Mouse (Mus musculus) spleen, postnatal 10 days (tissue): ENCODE data around the gene Fbxl7.
A peak's percentile ranks its signal among the peaks of the same experiment; 100 is the strongest.

Experiments used
- DNase-seq, 2 experiments: peaks; one replicate each; pipeline ENCODE4 v3.0.0; 2021 to 2022; ENCODE audit warnings: low spot score in 2 of 2

Fbxl7 gene

DNA sequence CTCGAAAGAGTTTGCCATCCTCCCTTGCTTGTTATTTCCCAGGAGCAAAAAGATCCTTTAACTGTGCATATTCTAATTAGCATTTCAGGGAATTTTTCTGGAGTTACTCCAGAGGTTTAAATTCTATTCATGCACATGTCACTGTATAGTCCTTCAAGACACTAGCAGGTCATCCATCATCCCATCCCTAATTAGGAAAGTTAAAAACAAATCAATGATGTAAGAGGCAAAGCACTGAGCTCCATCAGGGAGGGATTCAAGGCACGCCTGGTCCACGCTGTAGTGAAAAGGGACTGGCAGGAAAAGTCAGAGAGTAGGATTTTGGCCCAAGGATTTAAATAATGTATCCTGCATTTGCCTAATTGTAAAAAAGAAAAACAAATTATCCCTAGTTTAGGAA, 202.3 kb downstream of the Fbxl7 start:
- no peak for DNase-seq

DNA sequence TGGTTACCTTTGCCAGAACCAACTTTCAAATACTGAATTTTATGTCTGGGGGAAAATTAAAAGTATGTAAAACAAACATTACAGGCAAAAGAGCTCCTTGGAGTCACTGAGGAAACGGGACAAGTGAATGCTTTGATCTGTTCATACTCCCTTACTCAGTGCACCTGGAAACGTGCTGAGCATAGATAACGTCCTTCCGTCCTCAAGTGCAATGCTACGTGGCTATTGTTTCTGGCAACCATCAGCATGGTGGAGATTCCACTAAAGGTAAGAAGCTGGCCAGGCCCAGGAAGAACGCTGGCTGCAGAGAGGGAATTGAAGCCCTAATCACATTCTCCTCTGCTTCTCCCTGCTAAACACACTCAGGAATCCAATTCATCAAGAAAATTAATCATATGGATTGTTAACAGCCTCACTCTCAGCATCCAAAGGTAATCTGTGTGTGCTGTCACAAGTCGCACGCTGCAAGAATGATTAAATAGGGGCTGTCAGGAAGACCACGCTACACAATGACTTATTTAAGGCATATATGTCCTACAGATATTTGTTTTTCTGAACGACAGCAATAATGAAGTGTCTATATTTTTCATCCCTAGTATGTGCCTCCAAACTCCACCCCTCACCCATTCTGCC, 206.8 kb downstream of the Fbxl7 start:
- DNase-seq: no peak

DNA sequence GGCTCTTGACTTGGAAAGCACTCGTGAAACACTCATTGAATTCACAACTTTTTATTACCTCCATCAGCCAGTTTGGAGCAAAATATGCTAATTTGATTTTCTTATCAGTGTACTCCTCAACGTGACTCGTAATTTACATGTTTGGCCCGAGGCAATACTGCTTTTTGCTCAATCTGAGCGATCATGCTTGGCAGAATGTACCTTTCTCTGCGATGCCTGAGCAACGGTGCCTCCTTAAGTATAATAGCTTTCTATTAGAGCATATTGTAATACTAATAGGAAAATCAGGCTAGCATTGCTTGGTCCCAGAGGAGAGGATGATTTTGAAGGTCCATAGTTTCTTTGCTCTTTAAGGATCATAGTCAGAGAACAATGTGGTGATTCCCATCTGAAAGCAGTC, 207.7 kb downstream of the Fbxl7 start:
- DNase-seq: no peak

DNA sequence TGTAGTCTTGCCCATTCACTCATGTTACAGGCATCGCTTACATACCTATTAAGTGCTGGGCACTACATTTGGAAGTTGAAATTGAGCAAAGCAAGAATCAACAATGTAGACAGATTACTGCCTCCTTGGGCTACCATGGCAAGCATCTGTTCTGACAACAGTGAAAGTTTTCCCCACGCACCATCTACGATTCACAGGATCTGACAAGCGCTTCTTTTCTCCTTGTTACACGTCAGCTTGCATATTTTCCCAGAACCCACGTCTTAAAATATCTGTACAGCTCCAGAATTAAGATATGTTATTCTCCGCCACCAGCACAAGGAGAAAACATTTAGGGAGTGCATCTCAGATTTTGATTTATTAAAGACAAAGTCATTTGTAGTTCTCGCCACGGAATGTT, 213.1 kb downstream of the Fbxl7 start:
- no peak for DNase-seq

DNA sequence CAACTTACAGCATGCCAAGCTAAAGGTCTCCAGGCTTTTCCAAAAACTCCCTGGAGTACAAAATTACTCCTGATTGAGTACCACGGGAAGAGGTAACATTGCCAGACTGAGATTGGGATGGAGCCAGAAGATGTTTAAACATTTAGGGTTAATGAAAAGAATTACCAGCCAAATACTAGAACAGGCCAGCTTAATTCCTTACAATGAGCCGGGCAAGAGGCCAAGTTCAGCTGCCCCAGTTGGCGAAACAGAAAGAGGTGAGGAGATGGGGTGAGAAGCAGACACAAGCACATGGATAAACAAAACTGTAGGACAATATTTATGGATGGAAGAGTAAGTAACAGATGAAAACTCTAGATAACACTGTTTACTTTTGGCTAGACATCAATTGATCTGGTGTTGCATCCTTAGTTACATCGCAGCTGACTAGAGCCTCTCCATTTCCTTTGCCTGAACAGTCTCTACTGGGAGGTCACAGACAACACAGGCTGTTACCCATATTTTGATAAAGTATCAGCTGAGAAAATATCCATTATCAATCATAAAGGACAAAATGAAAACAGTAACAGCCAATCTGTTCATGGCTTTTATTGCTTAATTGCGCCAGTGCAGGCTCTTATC, 222.0 kb downstream of the Fbxl7 start:
- no peak for DNase-seq

DNA sequence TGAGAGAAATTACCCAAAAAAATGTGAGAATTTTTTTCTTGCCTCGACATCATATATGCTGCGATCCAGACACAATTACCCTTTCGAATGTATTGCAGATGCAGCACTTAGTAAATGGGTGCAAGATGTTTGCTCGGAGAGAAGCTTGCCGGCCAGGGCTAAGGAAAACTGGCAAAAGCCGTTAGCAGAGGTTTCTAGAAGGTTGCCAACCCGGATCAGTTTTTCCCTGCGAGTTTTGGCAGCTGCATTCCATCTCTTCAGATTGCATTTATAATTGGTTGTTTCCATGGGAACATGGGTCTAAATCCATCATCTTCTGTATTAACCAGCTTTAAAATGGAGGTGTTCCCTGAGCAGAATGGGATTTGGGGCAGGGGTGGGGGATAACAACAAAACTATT, 240.4 kb downstream of the Fbxl7 start:
- no peak for DNase-seq

DNA sequence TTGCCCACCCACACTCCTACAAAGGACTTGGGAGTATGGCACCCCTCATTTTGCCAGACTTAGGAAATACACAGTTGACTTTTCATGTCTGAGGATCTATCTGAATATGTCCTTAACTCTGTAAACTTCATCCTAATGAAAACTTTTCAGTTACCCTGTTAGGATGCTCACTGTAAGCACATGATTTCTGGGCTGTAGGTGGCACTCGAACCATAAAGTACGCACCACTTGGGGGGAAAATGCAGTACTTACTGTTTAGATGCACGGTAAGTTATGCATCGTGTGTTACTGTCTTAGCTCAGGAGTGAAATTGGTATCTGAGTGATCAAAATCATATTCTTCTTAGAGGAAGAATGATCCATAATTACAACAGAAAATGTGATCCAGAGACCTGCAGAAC, 252.8 kb downstream of the Fbxl7 start:
- DNase-seq: no peak

DNA sequence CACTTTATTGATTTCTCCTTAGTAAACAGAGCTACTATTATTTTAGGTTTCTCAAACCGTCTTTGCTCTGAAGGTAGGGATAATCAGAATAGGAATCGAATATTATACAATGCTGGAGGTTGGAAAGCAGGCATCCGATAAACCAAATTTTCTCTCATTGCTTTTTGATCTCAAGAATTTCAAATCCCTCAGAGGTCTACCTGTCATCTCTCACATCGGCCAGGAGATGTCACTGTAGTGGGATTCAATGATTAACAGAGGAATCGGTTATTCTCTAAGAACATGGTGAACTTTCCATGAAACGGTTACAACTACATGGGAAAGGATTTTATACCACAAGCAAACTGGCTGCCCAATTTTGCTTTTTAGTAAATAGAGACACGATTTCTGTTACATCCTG, 255.7 kb downstream of the Fbxl7 start:
- no peak for DNase-seq

DNA sequence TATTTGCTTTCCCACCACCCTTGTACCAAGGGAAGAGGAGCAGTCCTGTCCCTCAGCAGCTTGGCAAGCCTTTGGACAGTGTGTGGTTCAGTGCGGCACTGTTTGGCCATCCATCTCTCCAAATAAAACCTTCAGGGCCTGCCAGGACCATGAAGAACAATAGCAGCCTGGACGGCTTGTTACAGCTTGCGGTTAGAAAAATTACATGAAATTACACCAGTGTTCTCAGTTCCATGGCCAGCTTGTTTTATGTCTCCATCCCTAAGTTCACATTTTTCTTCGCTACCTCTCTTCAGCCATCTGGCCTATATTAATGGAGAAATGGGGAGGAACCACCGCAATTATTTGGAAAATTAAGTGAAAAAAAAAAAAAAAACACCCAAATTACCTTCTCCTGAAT, 259.8 kb downstream of the Fbxl7 start:
- DNase-seq: no peak

DNA sequence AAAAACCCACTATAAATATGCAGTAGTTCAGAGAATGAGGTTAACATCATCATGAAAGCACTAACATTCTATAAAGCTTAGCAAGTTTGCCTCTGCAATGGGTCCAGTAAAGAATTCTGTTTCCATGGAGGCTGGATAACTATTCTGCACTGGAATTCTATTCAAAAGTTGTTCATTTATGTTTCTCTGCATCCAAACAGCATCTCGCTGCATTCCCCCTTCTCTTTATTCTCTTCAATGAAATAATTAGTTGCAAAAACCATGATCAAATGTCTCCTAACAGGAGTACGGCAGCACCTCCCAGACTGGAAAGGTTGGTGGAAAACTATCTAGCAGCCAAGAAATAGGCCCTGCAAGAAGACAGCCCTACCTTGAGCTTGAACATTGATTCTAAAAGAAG, 267.2 kb downstream of the Fbxl7 start:
- DNase-seq: no peak

DNA sequence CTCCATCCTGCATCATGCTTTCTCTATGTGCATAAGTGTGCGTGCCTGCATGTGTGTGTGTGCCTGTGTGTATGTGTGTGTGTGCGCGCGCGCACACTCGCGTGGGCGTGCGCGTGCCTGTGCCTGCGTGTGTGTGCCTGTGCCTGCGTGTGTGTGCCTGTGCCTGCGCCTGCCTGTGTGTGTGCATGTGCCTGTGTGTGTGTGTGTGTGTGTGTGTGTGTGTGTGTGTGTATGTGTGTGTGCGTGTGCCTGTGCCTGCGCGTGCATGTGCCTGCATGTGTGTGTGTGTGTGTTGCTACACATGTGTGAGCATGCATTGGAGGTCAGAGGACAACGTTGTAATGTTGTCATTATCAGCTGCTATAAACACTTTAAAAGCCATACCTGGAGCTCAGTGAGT, 272.1 kb downstream of the Fbxl7 start:
- DNase-seq: no peak

DNA sequence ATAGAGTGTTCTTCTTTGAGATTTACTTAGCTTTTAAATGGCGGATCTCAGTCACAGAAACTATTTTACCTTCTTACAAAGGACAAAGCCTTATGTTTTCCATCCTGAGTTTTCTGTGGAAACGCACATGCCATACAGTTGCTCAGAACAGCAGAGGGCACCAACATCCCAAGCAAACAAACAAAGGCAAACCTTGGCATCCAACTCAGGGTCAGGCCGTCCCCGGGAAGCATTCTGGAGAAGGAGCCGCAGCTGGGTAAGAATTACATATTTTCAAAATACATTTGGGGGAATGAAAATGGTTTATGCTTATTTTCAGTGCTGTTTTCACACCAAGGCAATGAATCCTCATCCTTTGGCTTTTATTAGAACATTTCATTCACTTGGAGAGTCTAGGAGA, 275.1 kb downstream of the Fbxl7 start:
- DNase-seq: peak in 1 of 2 experiments; percentile 15

DNA sequence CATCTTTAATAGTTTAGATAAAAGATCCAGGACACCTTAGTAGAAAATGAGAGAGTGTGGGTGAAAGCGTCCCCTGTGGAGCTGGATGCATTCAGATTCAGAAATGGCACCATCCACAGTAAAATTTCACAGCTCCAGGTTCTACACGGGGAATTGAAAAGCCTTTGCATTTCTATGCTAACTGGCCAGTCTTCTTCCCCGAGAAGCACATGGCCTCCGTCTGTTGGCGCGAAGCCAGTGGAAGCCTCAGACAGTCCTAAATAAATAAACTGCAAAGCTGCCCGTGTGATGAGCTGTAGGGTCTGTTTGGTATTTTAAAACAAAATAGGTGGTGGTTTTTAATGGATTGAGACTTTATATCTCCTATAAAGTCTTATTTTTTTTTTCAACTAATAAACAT, 276.2 kb downstream of the Fbxl7 start:
- DNase-seq: no peak

DNA sequence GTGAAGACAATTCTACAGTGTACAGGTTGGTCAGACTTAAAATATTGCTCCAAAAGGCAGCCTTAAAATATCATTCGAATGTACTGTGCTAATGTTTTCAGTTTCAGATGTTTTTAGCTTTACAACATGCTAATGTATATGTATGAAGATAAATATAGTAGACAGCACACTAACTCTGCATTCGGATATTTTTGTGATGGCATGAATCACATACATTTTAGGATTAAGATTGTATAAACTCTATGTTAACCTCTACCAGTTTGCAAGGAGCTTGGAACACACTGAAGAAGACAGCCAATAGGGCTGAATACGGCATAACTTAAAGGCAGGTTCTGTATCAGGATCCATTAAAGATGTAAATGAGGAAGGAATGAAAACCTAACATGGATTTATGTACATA, 299.1 kb downstream of the Fbxl7 start:
- no peak for DNase-seq

DNA sequence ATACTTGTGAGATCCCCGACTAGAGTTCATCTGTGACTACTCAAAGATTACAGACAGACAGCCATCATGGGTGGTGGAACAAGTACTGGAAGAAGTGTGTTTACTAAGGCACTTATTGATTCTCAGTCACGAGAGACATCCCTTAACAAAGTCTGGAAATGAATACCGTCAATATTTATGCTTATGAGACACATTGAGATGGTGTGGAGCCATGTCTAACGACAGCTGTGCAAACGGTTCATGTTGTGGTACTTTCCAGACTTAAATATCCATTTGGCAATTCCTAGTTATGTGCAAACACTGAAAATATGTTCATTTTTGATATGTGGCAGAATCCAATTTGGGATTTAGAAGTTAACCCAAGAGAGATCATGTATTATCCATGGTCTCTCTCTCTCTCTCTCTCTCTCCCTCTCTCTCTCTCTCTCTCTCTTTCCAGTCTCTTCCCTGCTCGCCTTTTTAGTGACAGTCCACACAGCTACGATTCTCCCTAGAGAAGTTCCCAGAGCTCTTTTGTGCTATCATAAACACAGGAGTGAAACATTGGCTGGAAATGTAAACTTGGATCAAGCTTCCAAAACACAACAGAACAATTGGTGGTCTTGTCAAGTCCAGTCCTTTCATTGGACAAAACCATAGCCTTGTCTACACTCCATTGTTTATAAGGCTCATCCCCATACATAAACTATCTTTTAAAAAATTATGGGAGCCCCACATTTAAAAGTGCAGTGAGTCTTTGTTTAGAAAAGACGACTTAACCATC, 315.3 kb downstream of the Fbxl7 start:
- DNase-seq: no peak

DNA sequence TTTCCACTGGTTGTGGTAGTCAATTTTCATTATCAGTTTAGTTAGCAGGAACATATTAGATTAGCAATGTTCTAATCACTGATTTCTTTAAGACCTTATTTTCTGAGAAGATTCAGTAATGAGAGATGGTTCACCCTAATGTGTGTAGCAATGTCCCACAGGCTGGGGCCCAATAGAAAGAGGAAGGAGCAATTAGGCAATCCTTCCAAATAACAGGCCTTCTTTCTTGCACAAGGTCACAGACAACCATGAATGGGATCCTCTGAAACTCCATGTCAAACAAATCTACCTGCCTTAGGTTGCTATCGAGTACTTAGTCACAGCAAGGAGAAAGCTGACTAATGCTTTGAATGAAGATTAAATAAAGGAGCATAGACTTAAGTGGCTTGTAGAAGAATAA, 316.9 kb downstream of the Fbxl7 start:
- no peak for DNase-seq

DNA sequence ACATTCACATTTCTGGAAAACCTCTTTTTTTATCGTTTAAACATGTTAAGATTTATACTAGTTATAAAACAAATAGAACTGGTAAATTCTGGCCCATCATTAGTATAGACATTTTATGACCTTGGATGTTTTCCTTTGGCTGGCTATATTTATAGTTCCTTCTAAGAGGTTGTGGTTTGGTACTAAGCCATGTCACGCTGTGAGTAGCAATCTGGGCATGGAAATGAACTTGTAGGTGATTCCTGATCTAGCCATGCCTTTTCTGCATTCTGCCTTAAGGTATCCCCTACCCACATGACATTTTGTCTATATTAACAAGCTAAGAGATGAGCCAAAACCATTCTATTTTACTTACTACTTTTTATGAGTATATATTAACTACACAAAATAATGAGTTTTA, 329.3 kb downstream of the Fbxl7 start:
- no peak for DNase-seq

DNA sequence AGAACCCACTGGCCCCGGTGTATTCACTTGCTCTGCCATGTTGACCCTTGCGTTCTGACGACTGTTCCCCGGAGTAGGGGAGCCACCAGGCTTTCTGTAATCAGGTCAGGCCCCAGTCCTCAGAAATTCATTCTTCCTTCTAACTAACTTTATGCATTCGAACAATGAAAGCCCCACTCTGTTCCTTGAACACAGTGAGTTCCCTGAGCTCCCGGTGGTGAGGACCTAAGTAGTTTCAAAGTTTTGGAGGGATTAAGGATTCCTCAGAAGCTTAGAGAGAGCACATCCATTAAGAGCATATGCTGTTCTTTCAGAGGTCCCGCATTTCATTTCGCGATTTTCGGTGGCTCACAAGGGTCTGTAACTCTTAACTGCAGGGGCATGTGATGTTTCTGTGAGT, 341.8 kb downstream of the Fbxl7 start:
- DNase-seq: no peak

DNA sequence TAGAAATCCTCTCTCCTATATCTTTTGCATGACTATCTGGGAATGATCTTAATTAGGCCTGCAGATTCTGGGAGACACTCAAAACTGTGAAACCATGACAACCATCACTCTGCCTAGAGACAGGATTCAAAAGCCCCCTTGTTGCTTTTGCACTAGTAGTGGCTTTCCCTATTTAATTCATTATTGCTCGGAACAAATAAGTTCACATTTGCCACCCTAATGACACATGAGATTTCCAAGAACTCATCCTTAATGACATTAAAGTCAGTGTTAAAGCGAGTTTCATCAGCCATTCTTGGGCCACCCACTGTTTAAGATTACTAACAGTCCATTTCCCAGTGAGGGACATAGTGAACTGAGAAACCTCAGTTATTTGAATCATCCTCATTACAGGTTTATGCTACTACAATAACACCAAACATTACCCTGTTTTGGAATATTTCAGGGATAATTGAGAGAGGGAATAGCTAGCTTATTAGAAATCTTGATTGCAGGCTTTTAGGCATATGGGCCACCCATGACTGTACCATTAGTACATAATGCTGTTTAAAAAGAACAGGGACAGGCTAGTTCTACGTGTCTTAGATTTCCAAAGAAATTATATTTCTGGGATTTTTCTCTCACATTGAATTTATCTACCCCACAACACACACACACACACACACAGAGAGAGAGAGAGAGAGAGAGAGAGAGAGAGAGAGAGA, 361.2 kb downstream of the Fbxl7 start:
- DNase-seq: no peak

DNA sequence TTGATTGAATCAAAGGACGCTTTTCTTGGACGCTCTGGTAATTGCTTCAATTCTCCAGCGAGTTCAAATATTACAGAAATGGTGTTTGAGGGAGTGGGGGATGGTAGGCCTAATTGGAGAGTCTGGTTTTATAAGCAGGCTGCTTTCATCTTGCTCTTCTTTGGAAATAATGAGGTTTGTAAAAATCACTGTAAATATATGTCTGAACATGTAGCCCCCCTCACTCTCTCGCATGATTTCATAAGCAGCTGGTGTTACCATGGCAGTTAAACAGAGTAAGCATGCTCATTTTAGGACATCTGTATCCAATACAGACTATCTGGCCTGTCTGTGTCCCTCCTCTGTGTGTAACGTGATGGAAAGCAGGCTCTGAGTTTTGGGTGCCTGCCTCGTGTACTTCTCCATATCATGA, 376.2 kb downstream of the Fbxl7 start:
- no peak for DNase-seq

DNA sequence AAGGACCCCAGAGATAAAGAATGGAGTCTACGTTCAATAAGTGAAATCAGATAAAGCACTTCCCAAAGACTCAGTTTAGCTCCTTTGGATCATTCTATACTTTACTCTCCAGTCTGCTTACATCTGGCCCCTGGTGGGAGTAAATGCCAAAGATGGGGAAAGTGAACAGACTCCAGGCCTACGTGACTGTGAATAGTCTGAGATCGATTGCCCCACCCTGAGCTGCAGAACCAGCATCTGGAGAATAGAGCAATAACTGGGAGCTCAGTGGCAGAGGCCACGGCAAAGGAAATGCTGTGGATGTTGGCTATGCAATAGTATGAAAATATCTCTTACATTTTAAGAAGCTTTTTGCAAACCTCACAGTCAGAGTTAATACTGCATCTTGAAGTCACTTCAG, 394.4 kb downstream of the Fbxl7 start:
- DNase-seq: no peak
